In genomic region chr13:45391854-45392454, GRCm38 (mm10) we compare ENCODE assay signal across 7 mouse cellular contexts. TPM values are rescaled to one million over a fixed set of nuclear protein-coding genes. Genes with fewer than 3 reads are reported as not detected.
A peak's percentile ranks its signal among the peaks of the same experiment; 100 is the strongest.
DNase-seq lines count a peak whose midpoint lies in the region; ATAC-seq lines count a peak whose summit lies in the region.

No protein-coding gene starts in this region.

- WGBS in embryonic facial prominence, embryonic 15.5 days, result 8% methylated on average over 9 of the region's 9 CpGs
- WGBS in limb, embryonic 12.5 days, result 14% methylated on average over 9 of the region's 9 CpGs
- WGBS in neural tube, embryonic 12.5 days, result 62% methylated on average over 9 of the region's 9 CpGs

- no peak overlapping the region for H3K9ac ChIP-seq in embryonic facial prominence, embryonic 15.5 days
- no peak overlapping the region; the same call in 1 of the 2 replicates for H3K9ac ChIP-seq in limb, embryonic 12.5 days (replicated peaks)
- H3K9ac ChIP-seq in neural tube, embryonic 12.5 days, result no peak overlapping the region

- no peaks in the 10 kb centered on the region; the same call in 1 of the 2 replicates for H3K36me3 ChIP-seq in embryonic facial prominence, embryonic 15.5 days
- peaks cover 15% of the 10 kb centered on the region; the same call in 1 of the 2 replicates for H3K36me3 ChIP-seq in limb, embryonic 12.5 days
- H3K36me3 ChIP-seq in neural tube, embryonic 12.5 days, result no peaks in the 10 kb centered on the region

- peak overlapping the region; percentile 90 for H3K27ac ChIP-seq in embryonic facial prominence, embryonic 15.5 days (replicated peaks)
- H3K27ac ChIP-seq in limb, embryonic 12.5 days, result peak overlapping the region; percentile 94
- H3K27ac ChIP-seq in neural tube, embryonic 12.5 days, result no peak overlapping the region

- peak overlapping the region; percentile 76 for H3K4me2 ChIP-seq in embryonic facial prominence, embryonic 15.5 days (replicated peaks)
- peak overlapping the region; percentile 84 for H3K4me2 ChIP-seq in limb, embryonic 12.5 days
- H3K4me2 ChIP-seq in neural tube, embryonic 12.5 days (replicated peaks), result peak overlapping the region; percentile 96; the same call in 1 of the 2 replicates

- intact Hi-C loops in heart, postnatal 36 days (cut with DNase I), result loop anchor here (2.0 to 5.0 kb wide), 3 partner anchors 51 to 361 kb away; no protein-coding TSS in a partner anchor

- H3K27me3 ChIP-seq in embryonic facial prominence, embryonic 15.5 days, result no peaks in the 10 kb centered on the region
- H3K27me3 ChIP-seq in limb, embryonic 12.5 days, result no peaks in the 10 kb centered on the region
- no peaks in the 10 kb centered on the region for H3K27me3 ChIP-seq in neural tube, embryonic 12.5 days (replicated peaks)

- H3K9me3 ChIP-seq in embryonic facial prominence, embryonic 15.5 days (replicated peaks), result no peaks in the 10 kb centered on the region
- H3K9me3 ChIP-seq in limb, embryonic 12.5 days, result no peaks in the 10 kb centered on the region
- H3K9me3 ChIP-seq in neural tube, embryonic 12.5 days, result no peaks in the 10 kb centered on the region

- peak overlapping the region; percentile 90 for H3K4me3 ChIP-seq in embryonic facial prominence, embryonic 15.5 days (replicated peaks)
- peak overlapping the region; percentile 92 for H3K4me3 ChIP-seq in limb, embryonic 12.5 days (replicated peaks)
- no peak overlapping the region for H3K4me3 ChIP-seq in neural tube, embryonic 12.5 days

- no peak for ATAC-seq in embryonic facial prominence, embryonic 15.5 days (ENCODE audit: insufficient number of reproducible peaks, low FRiP score, low TSS enrichment, low read depth)
- no peak for ATAC-seq in limb, embryonic 12.5 days (ENCODE audit: insufficient number of reproducible peaks, insufficient read depth, low FRiP score, low TSS enrichment, low read depth)
- ATAC-seq in neural tube, embryonic 12.5 days (ENCODE audit: low FRiP score, low read depth), result no peak

- peak; percentile 72 for DNase-seq in urinary bladder, postnatal 14 days (ENCODE audit: low spot score)
- DNase-seq in urinary bladder, adult 2 months (ENCODE audit: low spot score), result no peak
- peak; percentile 68 to 72 for DNase-seq in heart, postnatal 36 days
- DNase-seq in cerebellum, adult 11-12 months, result no peak

- peaks cover 56% of the 10 kb centered on the region for H3K4me1 ChIP-seq in embryonic facial prominence, embryonic 15.5 days
- H3K4me1 ChIP-seq in limb, embryonic 12.5 days (replicated peaks), result peaks cover 45% of the 10 kb centered on the region
- H3K4me1 ChIP-seq in neural tube, embryonic 12.5 days, result peaks cover 20% of the 10 kb centered on the region

RNA-seq across cellular contexts. Expression of gene Mylip, which starts 2.4 kb away (rescaled TPM):
- 52.5 and 60.9 TPM in 2 replicates for polyA plus RNA-seq in urinary bladder, adult 2 months (2012; rRNA removed)
- polyA plus RNA-seq in embryonic facial prominence, embryonic 15.5 days (2015; fragmentation: Nextera tagmentation; extraction: Ambion mirVana), result 35.2 and 36.1 TPM in 2 replicates
- 10 to 100 TPM; 19.1 to 25.7 TPM for total RNA-seq in heart, postnatal 36 days (2021)
- polyA plus RNA-seq in limb, embryonic 12.5 days (2016; fragmentation: Nextera tagmentation; extraction: Ambion mirVana), result 25.4 and 25.6 TPM in 2 replicates
- 9.6 and 11.6 TPM in 2 replicates for polyA plus RNA-seq in neural tube, embryonic 12.5 days (2016; fragmentation: Nextera tagmentation; extraction: Ambion mirVana)

Comparison
In these comparisons a context has a peak if more than half of its experiments do, and no peak if none do; other contexts are left out.
1. DNase-seq: peak in urinary bladder, postnatal 14 days (single experiment) and heart, postnatal 36 days (2 of 2); none in urinary bladder, adult 2 months (single experiment) and cerebellum, adult 11-12 months (single experiment).
2. Peak in every context shown above with its lines, with median percentiles within 50 percentile points of each other: H3K4me2 ChIP-seq.